Mouse (Mus musculus): Measurements from ENCODE around the gene Tedc2.
A peak's percentile ranks its signal among the peaks of the same experiment; 100 is the strongest.

DNA sequence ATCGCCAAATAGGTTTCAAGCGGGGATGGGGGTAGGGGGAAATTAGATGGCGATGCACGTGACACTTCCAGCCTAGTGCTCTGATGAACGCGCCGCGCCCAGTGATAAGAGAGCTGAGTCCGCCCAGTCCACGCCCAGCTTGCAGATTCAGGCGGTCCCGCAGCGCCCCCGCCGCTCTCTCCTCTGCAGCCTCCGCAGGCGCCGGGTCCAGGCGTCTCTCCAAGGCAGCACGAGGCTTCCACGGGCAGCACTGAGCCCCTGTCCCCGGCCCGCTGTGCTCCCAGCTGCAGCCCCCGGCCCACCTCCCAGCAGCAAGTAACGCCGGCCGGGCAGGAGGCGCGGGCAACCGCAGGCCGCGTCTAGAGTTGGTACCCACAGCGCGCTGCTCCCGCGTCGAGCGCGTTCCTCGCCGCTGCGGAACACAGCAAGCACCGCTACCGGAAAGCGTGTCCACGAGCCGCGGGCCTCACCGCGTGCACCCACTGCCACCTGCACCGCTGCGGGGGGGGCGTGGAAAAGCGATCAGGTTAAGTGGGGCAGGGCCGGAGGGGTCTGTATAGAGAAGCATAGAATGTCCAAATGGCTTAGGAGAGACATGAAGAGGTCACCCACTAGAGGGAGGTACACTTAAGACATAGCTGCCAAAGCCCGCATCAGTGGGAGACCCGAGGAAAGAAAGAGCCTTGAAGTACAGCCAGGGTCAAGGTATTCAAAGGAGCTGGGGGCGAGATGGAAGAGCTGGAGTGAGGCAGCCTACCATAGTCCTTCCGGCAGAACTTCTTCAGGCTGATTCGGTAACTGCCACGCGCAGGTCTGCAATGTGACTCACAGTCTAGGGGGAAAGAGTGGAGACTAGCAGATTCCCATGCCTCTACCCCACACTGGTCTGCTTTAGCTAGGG lies 13.9 kb downstream of the Tedc2 start:
- TF ChIP-seq CTCF (IDR thresholded peaks at IDR 0.05; ENCODE audit: extremely low read depth, insufficient read depth, low read length) (no peak), POLR2A (IDR thresholded peaks at IDR 0.05; ENCODE audit: extremely low read depth, insufficient read depth, low read length) (0 out of 2 replicates have a peak, but pooled peaks have one; percentile 33)

All from cortical plate, adult 2 months (tissue).